Mouse (Mus musculus) urinary bladder, postnatal 25 days (tissue): ENCODE results near the gene Pgs1.

Experiments used
- DNase-seq: peaks from one replicate; pipeline ENCODE4 v3.0.0; 2022; ENCODE audit warnings: low spot score

The Pgs1 gene

GRCm38 (mm10) chr11:117986126-117987031, at the start of gene Pgs1:
Pgs1 (plus strand) TSS chr11:117986292.
- DNase-seq = peak; percentile 91

GRCm38 (mm10) chr11:117939004-117939730, 46.9 kb upstream of the Pgs1 start:
- DNase-seq = no peak

- peak; percentile 55 for DNase-seq
Measured at GRCm38 (mm10) chr11:117939741-117940285, 46.3 kb upstream of the Pgs1 start.

GRCm38 (mm10) chr11:117940881-117941280, 45.2 kb upstream of the Pgs1 start:
- no peak for DNase-seq

GRCm38 (mm10) chr11:117941325-117941834, 44.7 kb upstream of the Pgs1 start:
- DNase-seq = no peak

GRCm38 (mm10) chr11:117941848-117942247, 44.2 kb upstream of the Pgs1 start:
- no peak for DNase-seq

GRCm38 (mm10) chr11:117946195-117946979, 39.7 kb upstream of the Pgs1 start:
- no peak for DNase-seq

GRCm38 (mm10) chr11:117946996-117947419, 39.1 kb upstream of the Pgs1 start:
- no peak for DNase-seq

GRCm38 (mm10) chr11:117949392-117950091, 36.5 kb upstream of the Pgs1 start:
- peak; percentile 81 for DNase-seq

- no peak for DNase-seq
Measured at GRCm38 (mm10) chr11:117951391-117951790, 34.7 kb upstream of the Pgs1 start.

GRCm38 (mm10) chr11:117952174-117952933, 33.7 kb upstream of the Pgs1 start:
- DNase-seq = no peak

- no peak for DNase-seq
Measured at GRCm38 (mm10) chr11:117954094-117954493, 32.0 kb upstream of the Pgs1 start.

- no peak for DNase-seq
Measured at GRCm38 (mm10) chr11:117954819-117955218, 31.3 kb upstream of the Pgs1 start.

GRCm38 (mm10) chr11:117955621-117956020, 30.5 kb upstream of the Pgs1 start:
- no peak for DNase-seq

- DNase-seq = no peak
Measured at GRCm38 (mm10) chr11:117958197-117958596, 27.9 kb upstream of the Pgs1 start.

GRCm38 (mm10) chr11:117959166-117959565, 26.9 kb upstream of the Pgs1 start:
- DNase-seq = no peak

- no peak for DNase-seq
Measured at GRCm38 (mm10) chr11:117959741-117960381, 26.2 kb upstream of the Pgs1 start.

- DNase-seq = no peak
Measured at GRCm38 (mm10) chr11:117960601-117961000, 25.5 kb upstream of the Pgs1 start.

- DNase-seq = peak; percentile 77
Measured at GRCm38 (mm10) chr11:117962228-117963067, 23.6 kb upstream of the Pgs1 start.
